Mouse (Mus musculus): ENCODE measurements around the gene E2f6. TPM values are rescaled to one million over a fixed set of nuclear protein-coding genes. Genes with fewer than 3 reads are reported as not detected.
A peak's percentile ranks its signal among the peaks of the same experiment; 100 is the strongest.

Gene E2f6
- polyA plus RNA-seq, 1 experiment, result 46.5 TPM

DNA sequence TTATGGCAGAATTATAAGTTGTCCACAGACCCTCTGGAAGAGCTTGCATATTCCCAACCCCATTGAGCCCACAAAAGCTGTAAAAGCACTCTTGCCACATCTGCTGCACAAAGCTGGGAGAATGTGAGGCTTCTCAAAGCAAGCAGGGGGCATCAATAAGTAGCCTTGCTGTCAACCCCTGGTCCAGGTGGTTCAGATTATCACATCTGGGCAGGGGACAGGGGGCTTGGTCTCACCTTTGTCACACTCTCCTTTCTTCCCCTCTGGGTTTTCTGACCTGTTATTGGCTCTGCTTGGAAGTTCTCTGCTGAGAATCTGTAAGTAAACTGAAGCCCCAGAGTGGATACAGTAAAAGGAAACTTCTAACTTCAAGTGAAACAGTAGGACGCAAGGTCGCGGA is 11.9 kb upstream of the E2f6 start:
- Histone ChIP-seq H3K4me3 (ENCODE audit: insufficient read depth, low read length) (no peak overlapping the region), H3K27ac (ENCODE audit: insufficient read depth, low read length) (no peak overlapping the region), H3K4me1 (ENCODE audit: control insufficient read depth, insufficient read depth, low read length) (no peaks in the 10 kb centered on the region)
- no peak for TF ChIP-seq CTCF (IDR thresholded peaks at IDR 0.05; ENCODE audit: borderline replicate concordance, insufficient read depth, low read length)

DNA sequence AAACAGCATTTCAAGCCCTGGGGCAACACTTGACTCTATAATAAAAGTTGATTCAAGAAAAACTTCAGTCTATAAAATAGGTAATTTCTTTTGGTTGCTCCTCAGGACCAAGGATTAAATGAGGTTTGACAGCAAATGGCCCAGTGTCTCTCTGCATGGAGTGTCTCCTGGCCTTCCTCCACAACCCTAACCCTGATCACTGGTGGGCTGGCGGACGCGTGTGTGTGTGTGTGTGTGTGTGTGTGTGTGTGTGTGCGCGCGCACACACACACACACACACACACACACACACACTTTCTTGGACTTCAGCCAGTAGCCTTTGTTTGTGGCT is 10.9 kb upstream of the E2f6 start:
- no peak for TF ChIP-seq CTCF (IDR thresholded peaks at IDR 0.05; ENCODE audit: borderline replicate concordance, insufficient read depth, low read length)
- H3K27ac ChIP-seq (ENCODE audit: insufficient read depth, low read length), result no peak overlapping the region
- H3K4me1 ChIP-seq (ENCODE audit: control insufficient read depth, insufficient read depth, low read length), result no peaks in the 10 kb centered on the region
- no peak overlapping the region; the same call in 1 of the 2 replicates for H3K4me3 ChIP-seq (ENCODE audit: insufficient read depth, low read length)

DNA sequence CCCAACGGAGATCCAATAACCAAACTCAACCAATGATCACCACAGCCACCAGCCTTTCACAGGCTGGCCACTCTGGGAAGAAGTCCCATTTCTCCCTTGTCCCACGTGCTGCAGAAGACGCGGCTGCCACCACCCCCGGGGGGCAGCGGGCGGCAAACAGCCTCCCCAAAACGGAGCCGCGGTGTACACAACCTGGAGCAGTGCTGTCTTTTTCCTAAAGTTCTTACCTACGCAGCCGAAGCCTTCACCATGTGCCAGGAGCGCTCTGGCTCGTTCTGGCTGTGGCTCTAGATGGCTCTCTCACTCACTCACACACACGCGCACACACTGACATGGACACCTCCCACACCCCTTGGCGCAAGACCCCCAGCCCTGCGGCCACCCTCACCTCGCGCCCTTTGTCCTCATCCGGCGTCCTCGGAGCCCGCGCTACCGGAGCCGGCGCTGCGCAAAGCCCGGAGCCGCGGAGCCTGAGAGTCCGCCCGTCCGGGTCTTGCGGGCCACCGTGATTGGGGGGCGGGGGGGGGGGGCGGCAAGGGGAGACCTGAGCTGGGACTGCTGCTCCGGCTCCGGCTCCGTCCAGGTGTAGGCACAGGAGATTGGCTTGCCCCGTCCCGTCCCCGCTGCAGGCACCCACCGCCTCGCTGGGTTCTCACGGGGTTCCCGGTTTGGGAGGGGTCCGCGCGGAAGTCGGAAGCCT is 10.4 kb upstream of the E2f6 start, which contains the start of gene Greb1:
Gene Greb1, minus strand, starts transcription at position 628 of the 700 bp plus-strand sequence.
- no peak for TF ChIP-seq CTCF (IDR thresholded peaks at IDR 0.05; ENCODE audit: borderline replicate concordance, insufficient read depth, low read length)
- TF ChIP-seq POLR2A (IDR thresholded peaks at IDR 0.05; ENCODE audit: low read depth, low read length), result no peak
- Histone ChIP-seq H3K27ac (ENCODE audit: insufficient read depth, low read length) (no peak within 1 kb of the TSS), H3K4me3 (ENCODE audit: insufficient read depth, low read length) (peak within 1 kb of the TSS; percentile 38), H3K4me1 (ENCODE audit: control insufficient read depth, insufficient read depth, low read length) (no peaks in the 10 kb centered on the region)

DNA sequence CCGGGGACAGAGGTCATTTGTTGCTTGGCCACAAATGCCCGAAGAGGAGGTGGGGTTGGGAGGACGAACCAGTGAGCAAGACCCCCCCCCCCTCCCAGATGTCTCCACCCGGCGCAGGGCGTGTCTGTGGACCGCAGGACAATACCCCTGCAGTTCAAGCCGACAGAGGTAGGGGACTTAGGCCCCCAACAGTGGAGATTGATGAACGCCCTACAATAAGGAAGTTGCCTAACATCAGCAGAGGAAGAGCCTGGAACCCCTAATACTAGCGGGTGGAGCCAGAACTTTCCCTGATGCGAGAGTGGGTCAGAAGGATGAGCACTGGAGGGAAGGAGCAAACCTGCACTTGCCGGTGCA is 9.8 kb upstream of the E2f6 start:
- no peaks in the 10 kb centered on the region for H3K4me1 ChIP-seq (ENCODE audit: control insufficient read depth, insufficient read depth, low read length)
- 0 out of 2 replicates have a peak overlapping the region, but pooled peaks have one; percentile 15 for H3K4me3 ChIP-seq (ENCODE audit: insufficient read depth, low read length)
- no peak overlapping the region for H3K27ac ChIP-seq (ENCODE audit: insufficient read depth, low read length)
- TF ChIP-seq POLR2A (IDR thresholded peaks at IDR 0.05; ENCODE audit: low read depth, low read length) (no peak), CTCF (IDR thresholded peaks at IDR 0.05; ENCODE audit: borderline replicate concordance, insufficient read depth, low read length) (no peak)

DNA sequence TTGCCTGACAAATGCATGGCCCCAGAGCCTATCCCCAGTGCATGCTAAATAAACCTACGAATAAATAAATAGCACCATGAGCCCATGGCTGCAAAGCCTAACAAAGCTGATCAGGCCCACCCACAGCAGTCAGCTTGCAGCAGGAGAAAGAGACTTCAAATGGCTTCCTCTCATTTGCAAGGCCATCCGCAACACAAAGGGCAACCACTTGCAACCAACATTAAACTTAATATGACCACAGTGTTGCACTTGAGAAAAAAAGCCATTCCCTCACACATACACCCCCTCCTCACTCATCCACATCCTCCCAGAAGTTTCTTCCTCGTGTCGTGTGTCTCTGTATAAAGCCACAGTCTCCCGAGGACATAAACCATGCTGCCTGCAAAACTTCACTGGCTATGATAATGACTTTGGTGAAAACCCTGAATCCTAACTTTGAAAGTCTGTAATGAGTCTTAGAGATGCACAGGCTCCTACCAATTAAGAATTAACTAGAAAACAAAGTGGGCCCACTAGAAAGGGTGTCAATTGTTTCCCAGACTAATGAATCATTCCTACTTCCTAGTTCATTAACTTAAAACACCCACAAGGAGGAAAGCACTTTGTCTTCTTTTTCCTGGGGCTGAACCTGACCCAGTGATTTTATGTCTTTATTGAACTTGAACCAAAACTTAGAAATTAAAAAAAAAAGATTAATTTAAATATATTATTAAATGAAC is 7.4 kb upstream of the E2f6 start:
- H3K4me1 ChIP-seq (ENCODE audit: control insufficient read depth, insufficient read depth, low read length), result no peaks in the 10 kb centered on the region
- no peak overlapping the region for H3K4me3 ChIP-seq (ENCODE audit: insufficient read depth, low read length)
- TF ChIP-seq CTCF (IDR thresholded peaks at IDR 0.05; ENCODE audit: borderline replicate concordance, insufficient read depth, low read length), result no peak
- no peak for TF ChIP-seq POLR2A (IDR thresholded peaks at IDR 0.05; ENCODE audit: low read depth, low read length)
- H3K27ac ChIP-seq (ENCODE audit: insufficient read depth, low read length), result no peak overlapping the region

DNA sequence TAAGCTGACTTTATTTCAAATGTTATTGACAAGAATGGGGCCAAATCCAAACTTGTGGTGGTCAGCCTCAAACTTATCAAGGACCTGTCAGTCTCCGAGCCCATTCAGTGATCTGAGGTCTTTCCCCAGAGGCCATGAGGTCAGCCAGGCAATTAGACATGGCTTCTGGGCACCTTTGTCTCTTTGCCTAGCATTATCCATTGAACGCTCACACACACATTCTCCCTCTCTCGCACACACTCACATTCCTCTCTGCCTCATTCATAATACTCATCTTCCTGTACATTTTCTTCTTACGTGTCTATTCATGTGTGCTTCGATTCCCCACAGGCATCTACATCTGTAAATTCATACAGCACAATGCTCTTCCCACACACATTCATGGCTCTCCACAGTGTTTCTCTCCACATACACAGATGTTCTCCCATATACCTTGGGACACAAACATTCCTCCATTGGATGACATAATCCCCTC is 6.8 kb upstream of the E2f6 start:
- TF ChIP-seq POLR2A (IDR thresholded peaks at IDR 0.05; ENCODE audit: low read depth, low read length) (no peak), CTCF (IDR thresholded peaks at IDR 0.05; ENCODE audit: borderline replicate concordance, insufficient read depth, low read length) (no peak)
- H3K4me1 ChIP-seq (ENCODE audit: control insufficient read depth, insufficient read depth, low read length), result no peaks in the 10 kb centered on the region
- H3K27ac ChIP-seq (ENCODE audit: insufficient read depth, low read length), result no peak overlapping the region
- H3K4me3 ChIP-seq (ENCODE audit: insufficient read depth, low read length), result no peak overlapping the region

DNA sequence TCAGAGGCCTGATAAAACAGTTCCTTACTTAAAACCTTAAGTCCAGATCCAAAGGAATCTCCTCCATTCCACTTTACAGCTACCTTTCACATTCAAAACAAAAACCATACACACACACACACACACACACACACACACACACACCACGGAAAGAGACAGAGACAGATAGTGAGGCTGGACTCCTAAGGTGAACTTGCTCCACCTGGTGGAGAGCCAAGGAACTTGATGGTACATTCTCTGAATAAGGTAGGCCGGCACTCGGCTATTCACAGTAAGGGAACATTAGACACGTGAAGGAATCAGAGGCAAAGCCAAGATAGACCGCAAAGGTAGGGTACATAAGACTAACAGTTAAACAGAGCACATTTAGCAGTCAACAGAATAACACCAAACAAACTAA is 5.3 kb upstream of the E2f6 start:
- no peaks in the 10 kb centered on the region for H3K4me1 ChIP-seq (ENCODE audit: control insufficient read depth, insufficient read depth, low read length)
- no peak overlapping the region for H3K4me3 ChIP-seq (ENCODE audit: insufficient read depth, low read length)
- H3K27ac ChIP-seq (ENCODE audit: insufficient read depth, low read length), result no peak overlapping the region
- TF ChIP-seq CTCF (IDR thresholded peaks at IDR 0.05; ENCODE audit: borderline replicate concordance, insufficient read depth, low read length) (peak; percentile 48; the same call in 1 of the 2 replicates), POLR2A (IDR thresholded peaks at IDR 0.05; ENCODE audit: low read depth, low read length) (no peak)

DNA sequence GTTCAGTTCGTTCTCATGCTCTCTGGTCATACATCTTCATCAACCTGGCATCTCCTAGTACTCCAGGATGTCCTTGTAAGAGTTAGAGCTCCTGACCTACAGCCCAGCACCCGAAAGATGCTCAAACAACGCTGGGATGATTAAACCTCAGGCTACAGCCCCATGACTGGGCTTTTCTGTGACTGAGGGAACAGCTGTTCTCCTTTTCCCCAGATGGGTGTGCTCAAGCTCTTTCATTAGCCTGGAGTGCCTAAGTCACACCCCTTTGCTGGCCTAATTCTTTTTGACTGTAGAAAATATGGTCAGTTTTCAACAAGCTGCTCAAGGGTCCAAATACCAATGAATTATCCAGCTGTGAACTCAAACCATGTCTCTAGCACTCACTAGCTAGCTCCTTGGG is 2.7 kb upstream of the E2f6 start:
- peaks cover 3% of the 10 kb centered on the region; the same call in 1 of the 2 replicates for H3K4me1 ChIP-seq (ENCODE audit: control insufficient read depth, insufficient read depth, low read length)
- TF ChIP-seq CTCF (IDR thresholded peaks at IDR 0.05; ENCODE audit: borderline replicate concordance, insufficient read depth, low read length) (no peak), POLR2A (IDR thresholded peaks at IDR 0.05; ENCODE audit: low read depth, low read length) (no peak)
- no peak overlapping the region for H3K4me3 ChIP-seq (ENCODE audit: insufficient read depth, low read length)
- no peak overlapping the region for H3K27ac ChIP-seq (ENCODE audit: insufficient read depth, low read length)

DNA sequence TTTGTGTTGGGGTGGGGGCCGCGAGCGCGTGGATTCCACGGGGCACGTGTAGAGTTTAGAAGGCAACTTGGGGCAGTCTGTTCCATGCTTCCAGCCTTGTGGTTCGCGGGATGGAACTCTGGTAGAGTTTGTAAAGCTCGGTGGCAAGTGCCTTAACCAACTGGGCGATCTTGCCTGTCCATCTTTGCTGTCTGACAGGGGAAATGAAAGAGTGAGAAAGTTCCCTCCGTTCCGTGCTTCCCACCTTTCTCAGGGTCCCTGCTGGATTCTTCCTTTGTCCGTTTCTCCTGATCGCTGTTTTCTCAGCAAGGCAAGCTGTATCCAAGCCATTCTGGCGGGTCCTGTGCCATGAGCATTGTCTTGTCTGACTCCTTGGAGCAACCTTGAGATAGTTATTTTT is 714 bp downstream of the E2f6 start:
- Histone ChIP-seq H3K27ac (ENCODE audit: insufficient read depth, low read length) (peak overlapping the region; percentile 33), H3K4me3 (ENCODE audit: insufficient read depth, low read length) (peak overlapping the region; percentile 85), H3K4me1 (ENCODE audit: control insufficient read depth, insufficient read depth, low read length) (peaks cover 6% of the 10 kb centered on the region; the same call in 1 of the 2 replicates)
- no peak for TF ChIP-seq CTCF (IDR thresholded peaks at IDR 0.05; ENCODE audit: borderline replicate concordance, insufficient read depth, low read length)
- TF ChIP-seq POLR2A (IDR thresholded peaks at IDR 0.05; ENCODE audit: low read depth, low read length), result no peak

DNA sequence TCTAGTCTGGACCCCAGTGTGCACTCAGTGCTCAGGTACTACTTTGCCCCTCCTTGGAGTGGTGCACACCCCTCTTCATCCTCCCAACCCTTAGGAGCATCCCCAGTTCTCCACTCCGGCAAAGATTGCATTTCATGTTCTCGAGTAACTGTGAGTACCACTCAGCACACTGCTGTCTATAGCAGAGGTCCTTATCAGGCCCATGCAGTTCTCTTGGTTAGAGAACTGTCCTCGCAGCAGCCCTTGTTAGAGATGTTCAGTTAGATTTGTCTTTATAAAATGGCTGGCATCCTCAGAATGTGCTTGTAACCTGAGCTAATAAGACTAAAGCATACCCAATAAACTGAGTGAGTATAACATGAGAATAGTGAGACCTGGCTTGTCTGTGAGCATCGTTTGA is 6.4 kb downstream of the E2f6 start:
- no peak overlapping the region for H3K4me3 ChIP-seq (ENCODE audit: insufficient read depth, low read length)
- H3K4me1 ChIP-seq (ENCODE audit: control insufficient read depth, insufficient read depth, low read length), result peaks cover 6% of the 10 kb centered on the region; the same call in 1 of the 2 replicates
- TF ChIP-seq CTCF (IDR thresholded peaks at IDR 0.05; ENCODE audit: borderline replicate concordance, insufficient read depth, low read length), result no peak
- TF ChIP-seq POLR2A (IDR thresholded peaks at IDR 0.05; ENCODE audit: low read depth, low read length), result no peak
- no peak overlapping the region for H3K27ac ChIP-seq (ENCODE audit: insufficient read depth, low read length)

All from embryonic fibroblast, embryonic 13.5 days (primary cell).